Mouse (Mus musculus): ENCODE data around the gene Dnmt3b.

- TF ChIP-seq JUND (IDR thresholded peaks at IDR 0.05; ENCODE audit: low read depth, low read length) (no peak), CTCF (IDR thresholded peaks at IDR 0.05 in 2 of 3, conservative IDR thresholded peaks at IDR 0.05 in 1 of 3; ENCODE audit: control insufficient read depth in 1 of 3, insufficient read depth in 1 of 3, low read depth in 2 of 3, low read length in 3 of 3, poor library complexity in 1 of 3, severe bottlenecking in 1 of 3) (no peak), ZNF384 (IDR thresholded peaks at IDR 0.05; ENCODE audit: low read depth, low read length) (no peak), SMC3 (IDR thresholded peaks at IDR 0.05; ENCODE audit: low read depth, low read length) (no peak), RCOR1 (IDR thresholded peaks at IDR 0.05; ENCODE audit: low read depth, low read length) (no peak), EP300 (IDR thresholded peaks at IDR 0.05; ENCODE audit: low read depth in 1 of 2, low read length in 2 of 2) (no peak), MXI1 (IDR thresholded peaks at IDR 0.05; ENCODE audit: low read depth, low read length) (peak; percentile 51), ETS1 (IDR thresholded peaks at IDR 0.05; ENCODE audit: low read depth, low read length) (no peak), TAL1 (IDR thresholded peaks at IDR 0.05; ENCODE audit: low read length) (no peak), MAX (IDR thresholded peaks at IDR 0.05; ENCODE audit: low read length) (no peak), RAD21 (IDR thresholded peaks at IDR 0.05; ENCODE audit: low read depth, low read length) (no peak), TBP (IDR thresholded peaks at IDR 0.05; ENCODE audit: low read depth, low read length) (no peak), MYC (IDR thresholded peaks at IDR 0.05; ENCODE audit: low read depth, low read length) (no peak)
Observed at GRCm38 (mm10) chr2:153600667-153601648, 48.3 kb upstream of the Dnmt3b start.

All from MEL (cell line).